Mouse (Mus musculus): ENCODE measurements around the gene Zcchc13. TPM values are rescaled to one million over a fixed set of nuclear protein-coding genes. Genes with fewer than 3 reads are reported as not detected.

Zcchc13 gene
- polyA plus RNA-seq, 1 experiment: not detected

GRCm38 (mm10) chrX:103621799-103622198, 8.6 kb upstream of the Zcchc13 start:
- TF ChIP-seq POLR2A (IDR thresholded peaks at IDR 0.05; ENCODE audit: low read depth, low read length) (no peak), CTCF (IDR thresholded peaks at IDR 0.05; ENCODE audit: extremely low read depth, insufficient read depth, insufficient read length, insufficient replicate concordance) (no peak)
- Histone ChIP-seq H3K36me3 (ENCODE audit: control insufficient read depth, insufficient read depth, low read length) (no peaks in the 10 kb centered on the region), H3K27ac (ENCODE audit: insufficient read depth, low read length) (peak overlapping the region; percentile 95), H3K27me3 (ENCODE audit: control insufficient read depth, insufficient read depth, low read length) (no peaks in the 10 kb centered on the region), H3K4me3 (ENCODE audit: extremely low read depth, insufficient read depth, insufficient read length) (peak overlapping the region; percentile 59), H3K4me1 (ENCODE audit: control insufficient read depth, insufficient read depth, insufficient read length) (no peaks in the 10 kb centered on the region)
- 1% methylated on average over 8 of the region's 8 CpGs for WGBS
- DNase-seq (ENCODE audit: low read depth in 1 of 2, low spot score in 2 of 2): no peak

DNA sequence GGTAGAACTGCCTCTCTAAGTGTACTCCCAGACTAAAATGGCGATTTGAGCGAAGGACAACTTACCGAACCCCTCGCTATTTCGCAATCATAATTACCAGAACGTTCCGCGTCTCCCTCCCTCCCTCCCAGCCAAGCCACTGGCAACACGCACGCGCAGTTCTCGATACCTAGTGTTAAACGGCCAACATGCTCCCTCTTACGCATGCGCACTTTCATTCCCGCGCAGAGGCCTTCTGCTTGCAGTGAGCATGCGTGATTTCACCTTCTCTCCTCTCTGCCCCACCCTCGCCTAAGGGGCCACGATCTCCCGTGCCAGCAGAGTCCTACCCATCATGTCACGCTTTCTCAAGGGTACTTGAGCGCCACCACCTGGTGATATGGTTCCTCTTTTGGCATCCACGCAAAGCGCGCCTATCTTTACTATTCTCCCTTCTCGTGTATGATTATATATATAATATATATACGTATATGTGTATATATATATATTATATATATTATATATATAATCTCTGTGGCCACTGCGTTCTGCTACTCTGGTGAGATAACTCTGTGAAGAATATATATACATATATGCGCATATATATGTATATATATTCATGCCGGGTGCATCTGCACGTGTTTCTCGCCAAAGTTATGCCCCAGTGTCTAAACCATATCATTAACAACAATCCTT, 8.0 kb upstream of the Zcchc13 start:
- no peaks in the 10 kb centered on the region for H3K4me1 ChIP-seq (ENCODE audit: control insufficient read depth, insufficient read depth, insufficient read length)
- H3K27ac ChIP-seq (ENCODE audit: insufficient read depth, low read length): peak overlapping the region; percentile 95
- peak; percentile 87 to 94 for DNase-seq (ENCODE audit: low read depth in 1 of 2, low spot score in 2 of 2)
- H3K27me3 ChIP-seq (ENCODE audit: control insufficient read depth, insufficient read depth, low read length): no peaks in the 10 kb centered on the region
- no peaks in the 10 kb centered on the region for H3K36me3 ChIP-seq (ENCODE audit: control insufficient read depth, insufficient read depth, low read length)
- 1% methylated on average over 33 of the region's 33 CpGs for WGBS
- H3K4me3 ChIP-seq (ENCODE audit: extremely low read depth, insufficient read depth, insufficient read length): peak overlapping the region; percentile 59
- TF ChIP-seq CTCF (IDR thresholded peaks at IDR 0.05; ENCODE audit: extremely low read depth, insufficient read depth, insufficient read length, insufficient replicate concordance) (peak; percentile 45; the same call in 1 of the 2 replicates), POLR2A (IDR thresholded peaks at IDR 0.05; ENCODE audit: low read depth, low read length) (peak; percentile 70)

- no peak for TF ChIP-seq CTCF (IDR thresholded peaks at IDR 0.05; ENCODE audit: extremely low read depth, insufficient read depth, insufficient read length, insufficient replicate concordance)
- TF ChIP-seq POLR2A (IDR thresholded peaks at IDR 0.05; ENCODE audit: low read depth, low read length): no peak
- no peak overlapping the region for H3K27ac ChIP-seq (ENCODE audit: insufficient read depth, low read length)
Observed at GRCm38 (mm10) chrX:103622935-103623280, 7.5 kb upstream of the Zcchc13 start.

DNA sequence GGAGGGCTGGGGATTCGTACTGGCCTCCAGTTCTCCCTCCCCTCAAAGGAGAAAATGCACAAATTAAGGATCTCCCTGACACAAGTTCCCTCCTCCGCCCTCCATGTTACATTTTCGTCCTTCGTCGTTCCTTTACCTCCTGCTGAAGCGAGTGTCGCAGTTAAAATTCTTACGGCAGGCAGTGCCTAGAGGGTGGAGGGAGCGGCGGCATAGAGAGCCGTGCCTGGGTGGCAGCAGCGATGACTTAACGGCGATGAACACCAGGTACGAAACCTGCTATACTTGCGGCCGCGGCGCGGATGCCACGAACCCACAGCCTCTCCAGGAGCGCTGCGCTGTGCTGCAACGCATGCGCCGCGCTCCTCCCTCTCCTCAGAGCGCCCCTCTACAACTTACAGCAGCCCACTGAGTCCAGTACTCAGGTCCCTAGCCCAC, 7.0 kb upstream of the Zcchc13 start:
- no peak for TF ChIP-seq CTCF (IDR thresholded peaks at IDR 0.05; ENCODE audit: extremely low read depth, insufficient read depth, insufficient read length, insufficient replicate concordance)
- TF ChIP-seq POLR2A (IDR thresholded peaks at IDR 0.05; ENCODE audit: low read depth, low read length): no peak
- Histone ChIP-seq H3K4me3 (ENCODE audit: extremely low read depth, insufficient read depth, insufficient read length) (peak overlapping the region; percentile 72), H3K27ac (ENCODE audit: insufficient read depth, low read length) (peak overlapping the region; percentile 73), H3K36me3 (ENCODE audit: control insufficient read depth, insufficient read depth, low read length) (no peaks in the 10 kb centered on the region), H3K27me3 (ENCODE audit: control insufficient read depth, insufficient read depth, low read length) (no peaks in the 10 kb centered on the region), H3K4me1 (ENCODE audit: control insufficient read depth, insufficient read depth, insufficient read length) (no peaks in the 10 kb centered on the region)
- peak in 1 of 2 experiments; percentile 26 for DNase-seq (ENCODE audit: low read depth in 1 of 2, low spot score in 2 of 2)
- 2% methylated on average over 27 of the region's 28 CpGs for WGBS

More at GRCm38 (mm10) chrX:103622935-103623280, 7.5 kb upstream of the Zcchc13 start:
- H3K27me3 ChIP-seq (ENCODE audit: control insufficient read depth, insufficient read depth, low read length): no peaks in the 10 kb centered on the region
- DNase-seq (ENCODE audit: low read depth in 1 of 2, low spot score in 2 of 2): no peak
- 12% methylated on average over 13 of the region's 13 CpGs for WGBS
- H3K4me3 ChIP-seq (ENCODE audit: extremely low read depth, insufficient read depth, insufficient read length): no peak overlapping the region
- H3K4me1 ChIP-seq (ENCODE audit: control insufficient read depth, insufficient read depth, insufficient read length): no peaks in the 10 kb centered on the region
- H3K36me3 ChIP-seq (ENCODE audit: control insufficient read depth, insufficient read depth, low read length): no peaks in the 10 kb centered on the region

DNA sequence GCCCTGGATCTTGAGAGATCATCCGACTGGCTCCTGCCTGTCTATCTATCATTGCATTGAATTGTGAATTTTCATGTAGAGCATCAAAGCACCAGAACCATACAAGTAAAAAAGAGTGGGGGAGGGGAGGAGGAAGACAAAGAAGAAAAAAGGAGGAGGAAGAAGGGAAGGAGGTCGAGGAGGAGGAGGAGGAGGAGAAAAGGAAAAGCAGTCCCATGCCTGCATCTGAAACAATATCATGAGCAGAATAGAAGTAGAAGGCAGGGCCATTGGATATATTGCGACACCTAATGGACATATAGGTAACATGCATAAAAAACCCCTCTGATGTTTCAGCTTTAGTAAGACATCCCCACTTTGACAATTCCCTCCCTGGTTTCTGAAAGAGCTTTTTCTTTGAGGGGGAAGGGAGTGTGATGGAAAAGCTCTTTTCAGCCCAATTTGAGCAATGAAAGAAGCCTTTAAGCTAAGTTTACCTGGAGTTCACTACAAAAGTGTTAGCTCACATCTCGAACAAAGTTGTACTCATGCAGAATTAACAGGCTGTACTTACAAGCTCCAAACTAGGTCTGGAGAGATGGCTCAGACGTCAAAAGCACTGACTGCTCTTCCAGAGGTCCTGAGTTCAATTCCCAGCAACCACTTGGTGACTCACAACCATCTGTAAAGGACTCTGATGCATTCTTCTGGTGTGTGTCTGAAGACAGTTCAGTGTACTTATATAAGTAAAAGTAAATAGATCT, 5.8 kb upstream of the Zcchc13 start:
- no peak for DNase-seq (ENCODE audit: low read depth in 1 of 2, low spot score in 2 of 2)

DNA sequence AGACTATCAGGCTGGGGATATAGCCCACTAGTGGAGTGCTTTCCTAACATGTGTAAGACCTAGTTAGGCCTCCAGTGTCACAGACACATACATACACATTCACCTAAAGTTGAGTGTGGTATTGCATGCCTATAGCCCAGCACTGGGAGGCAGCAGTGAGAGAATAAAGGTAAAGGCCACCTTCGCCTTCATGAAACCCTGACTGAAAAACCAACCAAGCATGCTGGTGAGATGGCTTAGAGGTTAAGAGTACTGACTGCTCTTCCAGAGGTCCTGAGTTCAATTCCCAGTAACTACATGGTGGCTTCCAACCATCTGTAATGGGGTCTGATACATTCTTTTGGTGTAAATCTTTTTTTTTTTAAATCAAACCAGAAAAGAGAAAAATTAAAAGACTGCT, 1.5 kb upstream of the Zcchc13 start:
- 68% methylated on average over 1 of the region's 1 CpGs for WGBS
- no peak for DNase-seq (ENCODE audit: low read depth in 1 of 2, low spot score in 2 of 2)
- TF ChIP-seq CTCF (IDR thresholded peaks at IDR 0.05; ENCODE audit: extremely low read depth, insufficient read depth, insufficient read length, insufficient replicate concordance): no peak
- TF ChIP-seq POLR2A (IDR thresholded peaks at IDR 0.05; ENCODE audit: low read depth, low read length): no peak
- Histone ChIP-seq H3K36me3 (ENCODE audit: control insufficient read depth, insufficient read depth, low read length) (no peaks in the 10 kb centered on the region), H3K27ac (ENCODE audit: insufficient read depth, low read length) (no peak overlapping the region), H3K4me3 (ENCODE audit: extremely low read depth, insufficient read depth, insufficient read length) (no peak overlapping the region), H3K27me3 (ENCODE audit: control insufficient read depth, insufficient read depth, low read length) (no peaks in the 10 kb centered on the region), H3K4me1 (ENCODE audit: control insufficient read depth, insufficient read depth, insufficient read length) (no peaks in the 10 kb centered on the region)

More for the DNA sequence above, 5.8 kb upstream of the Zcchc13 start:
- Histone ChIP-seq H3K4me3 (ENCODE audit: extremely low read depth, insufficient read depth, insufficient read length) (no peak overlapping the region), H3K36me3 (ENCODE audit: control insufficient read depth, insufficient read depth, low read length) (no peaks in the 10 kb centered on the region), H3K27me3 (ENCODE audit: control insufficient read depth, insufficient read depth, low read length) (no peaks in the 10 kb centered on the region), H3K4me1 (ENCODE audit: control insufficient read depth, insufficient read depth, insufficient read length) (no peaks in the 10 kb centered on the region), H3K27ac (ENCODE audit: insufficient read depth, low read length) (no peak overlapping the region)
- 34% methylated on average over 5 of the region's 5 CpGs for WGBS
- TF ChIP-seq POLR2A (IDR thresholded peaks at IDR 0.05; ENCODE audit: low read depth, low read length): no peak
- no peak for TF ChIP-seq CTCF (IDR thresholded peaks at IDR 0.05; ENCODE audit: extremely low read depth, insufficient read depth, insufficient read length, insufficient replicate concordance)

DNA sequence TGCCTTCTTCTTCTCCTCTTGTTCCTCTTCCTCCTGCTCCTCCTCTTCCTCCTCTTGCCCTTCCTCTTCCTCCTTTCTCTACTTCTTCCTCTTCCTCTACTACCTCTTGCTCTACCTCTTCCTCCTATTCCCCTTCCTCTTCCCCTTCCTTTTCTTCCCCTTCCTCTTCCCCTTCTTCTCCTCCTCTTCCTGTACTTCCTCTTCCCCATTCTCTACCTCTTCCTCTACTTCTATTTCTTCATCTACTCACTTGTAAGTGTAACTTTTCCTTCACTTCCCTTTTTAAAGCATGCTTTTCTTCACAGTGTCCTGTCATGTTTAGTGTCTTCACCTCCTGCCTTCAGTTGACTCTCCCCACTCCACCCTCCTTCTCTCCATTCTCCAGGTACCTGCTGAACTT, 3.5 kb downstream of the Zcchc13 start:
- no peak overlapping the region for H3K4me3 ChIP-seq (ENCODE audit: extremely low read depth, insufficient read depth, insufficient read length)
- no peak for DNase-seq (ENCODE audit: low read depth in 1 of 2, low spot score in 2 of 2)
- TF ChIP-seq CTCF (IDR thresholded peaks at IDR 0.05; ENCODE audit: extremely low read depth, insufficient read depth, insufficient read length, insufficient replicate concordance): no peak
- TF ChIP-seq POLR2A (IDR thresholded peaks at IDR 0.05; ENCODE audit: low read depth, low read length): no peak

More for the DNA sequence above, 3.5 kb downstream of the Zcchc13 start:
- Histone ChIP-seq H3K4me1 (ENCODE audit: control insufficient read depth, insufficient read depth, insufficient read length) (no peaks in the 10 kb centered on the region), H3K27ac (ENCODE audit: insufficient read depth, low read length) (no peak overlapping the region), H3K36me3 (ENCODE audit: control insufficient read depth, insufficient read depth, low read length) (no peaks in the 10 kb centered on the region), H3K27me3 (ENCODE audit: control insufficient read depth, insufficient read depth, low read length) (no peaks in the 10 kb centered on the region)

Measured in spleen, adult 2 months (tissue).